Mouse (Mus musculus) CH12.LX (cell line): Measurements from ENCODE around the gene 1500011B03Rik. TPM values are rescaled to one million over a fixed set of nuclear protein-coding genes. Genes with fewer than 3 reads are reported as not detected.

Experiments used
- DNase-seq: peaks from one replicate; pipeline ENCODE4 v3.0.0-alpha.2; 2013; ENCODE audit errors: extremely low read depth
- H3K27ac ChIP-seq: 2 replicates; pipeline ENCODE4 v1.5.1; 2012; ENCODE audit warnings: low read depth, mild to moderate bottlenecking, control low read depth, moderate library complexity; ENCODE audit not compliant: insufficient read depth
- H3K27me3 ChIP-seq: replicated peaks from 2 replicates; pipeline ENCODE3; 2012; ENCODE audit warnings: inconsistent platforms
- H3K36me3 ChIP-seq, 2 experiments: replicated peaks in 1 of 2; 2 replicates each; pipeline versions ENCODE3 to v1.6.1; 2012; ENCODE audit warnings: inconsistent platforms in 1 of 2, low read length in 1 of 2, mild to moderate bottlenecking in 1 of 2, mixed read lengths in 1 of 2, moderate library complexity in 1 of 2; ENCODE audit not compliant: control insufficient read depth in 1 of 2, insufficient read depth in 1 of 2
- H3K4me1 ChIP-seq, 2 experiments: 2 replicates each; pipeline ENCODE4 v1.6.1; 2012; ENCODE audit warnings: inconsistent platforms in 1 of 2, moderate library complexity in 1 of 2; ENCODE audit not compliant: insufficient read depth in 2 of 2, control insufficient read depth in 1 of 2
- H3K4me2 ChIP-seq: 2 replicates; pipeline ENCODE4 v1.6.1; 2012; ENCODE audit warnings: low read depth, mild to moderate bottlenecking, control low read depth; ENCODE audit not compliant: poor library complexity, insufficient read depth, severe bottlenecking
- H3K4me3 ChIP-seq, 3 experiments: fragments of 150-350 bp in 1 of 3; sonication (generic) in 1 of 3; replicated peaks in 1 of 3; 2 replicates each; pipeline versions ENCODE3 to v1.5.1; 2011 to 2012; ENCODE audit warnings: low read depth in 2 of 3, low read length in 2 of 3, mild to moderate bottlenecking in 2 of 3, moderate library complexity in 2 of 3, control low read depth in 1 of 3, improper control_type of control experiment in 1 of 3, inconsistent platforms in 1 of 3, mixed read lengths in 1 of 3; ENCODE audit not compliant: poor library complexity in 1 of 3
- H3K79me2 ChIP-seq: replicated peaks from 2 replicates; pipeline ENCODE4 v1.6.1; 2012; ENCODE audit warnings: mild to moderate bottlenecking, moderate library complexity; ENCODE audit not compliant: control insufficient read depth, poor library complexity, insufficient read depth, severe bottlenecking; ENCODE audit errors: extremely low read depth
- H3K9ac ChIP-seq: 2 replicates; pipeline ENCODE4 v1.6.1; 2012; ENCODE audit warnings: low read depth, mild to moderate bottlenecking, control low read depth, moderate library complexity; ENCODE audit not compliant: insufficient read depth
- H3K9me3 ChIP-seq: replicated peaks from 2 replicates; pipeline ENCODE3; 2012; ENCODE audit warnings: low read length, inconsistent platforms, mixed read lengths
- BHLHE40 ChIP-seq: IDR thresholded peaks from 2 replicates; pipeline ENCODE4 v1.6.1; 2011; ENCODE audit warnings: mild to moderate bottlenecking, low read depth, low read length, improper control_type of control experiment
- CHD1 ChIP-seq: IDR thresholded peaks from 2 replicates; pipeline ENCODE4 v1.6.1; 2012; ENCODE audit warnings: low read depth, low read length, improper control_type of control experiment, inconsistent platforms
- CHD2 ChIP-seq: IDR thresholded peaks from 2 replicates; pipeline ENCODE4 v1.6.1; 2011; ENCODE audit warnings: low read length, improper control_type of control experiment
- CTCF ChIP-seq, 2 experiments: IDR thresholded peaks in 1 of 2; conservative IDR thresholded peaks in 1 of 2; 2 replicates each; pipeline ENCODE4 v1.5.1; 2011 to 2012; ENCODE audit warnings: low read depth in 2 of 2, low read length in 2 of 2, improper control_type of control experiment in 1 of 2, inconsistent platforms in 1 of 2, mild to moderate bottlenecking in 1 of 2, moderate library complexity in 1 of 2
- ETS1 ChIP-seq: conservative IDR thresholded peaks from 2 replicates; pipeline ENCODE4 v1.6.1; 2012; ENCODE audit warnings: low read depth, mild to moderate bottlenecking, inconsistent platforms, low read length, improper control_type of control experiment, moderate library complexity
- GABPA ChIP-seq: IDR thresholded peaks from 2 replicates; pipeline ENCODE4 v1.6.1; 2012; ENCODE audit warnings: low read depth, low read length, improper control_type of control experiment, inconsistent platforms; ENCODE audit not compliant: insufficient replicate concordance
- HCFC1 ChIP-seq: IDR thresholded peaks from 2 replicates; pipeline ENCODE4 v1.6.1; 2012; ENCODE audit warnings: low read depth, mild to moderate bottlenecking, inconsistent platforms, low read length, improper control_type of control experiment
- MAFK ChIP-seq: IDR thresholded peaks from 2 replicates; pipeline ENCODE4 v1.6.1; 2011; ENCODE audit warnings: low read length, improper control_type of control experiment; ENCODE audit not compliant: insufficient replicate concordance
- MEF2A ChIP-seq: IDR thresholded peaks from 2 replicates; pipeline ENCODE4 v1.6.1; 2014; ENCODE audit warnings: low read depth, mild to moderate bottlenecking, inconsistent platforms, low read length, improper control_type of control experiment, borderline replicate concordance
- MXI1 ChIP-seq: IDR thresholded peaks from 2 replicates; pipeline ENCODE4 v1.6.1; 2011; ENCODE audit warnings: mild to moderate bottlenecking, low read depth, low read length, improper control_type of control experiment
- MYC ChIP-seq: IDR thresholded peaks from 2 replicates; pipeline ENCODE4 v1.6.1; 2011; ENCODE audit warnings: low read depth, mild to moderate bottlenecking, improper control_type of control experiment, low read length
- NELFE ChIP-seq: IDR thresholded peaks from 2 replicates; pipeline ENCODE4 v1.6.1; 2011; ENCODE audit warnings: low read depth, low read length, improper control_type of control experiment
- PAX5 ChIP-seq: IDR thresholded peaks from 2 replicates; pipeline ENCODE4 v1.6.1; 2012; ENCODE audit warnings: low read length, inconsistent platforms, mixed read lengths
- POLR2A ChIP-seq: IDR thresholded peaks from 2 replicates; pipeline ENCODE4 v1.6.1; 2011; ENCODE audit warnings: low read depth, mild to moderate bottlenecking, improper control_type of control experiment, low read length
- RCOR1 ChIP-seq: conservative IDR thresholded peaks from 2 replicates; pipeline ENCODE4 v1.6.1; 2012; ENCODE audit warnings: low read depth, mild to moderate bottlenecking, inconsistent platforms, low read length, improper control_type of control experiment
- TBP ChIP-seq: conservative IDR thresholded peaks from 2 replicates; pipeline ENCODE4 v1.6.1; 2011; ENCODE audit warnings: low read depth, low read length, improper control_type of control experiment
- ZC3H11A ChIP-seq: IDR thresholded peaks from 2 replicates; pipeline ENCODE4 v1.6.1; 2012; ENCODE audit warnings: low read depth, mild to moderate bottlenecking, inconsistent platforms, low read length, improper control_type of control experiment
- ZNF384 ChIP-seq: IDR thresholded peaks from 2 replicates; pipeline ENCODE4 v1.6.1; 2012; ENCODE audit warnings: low read depth, low read length, improper control_type of control experiment, inconsistent platforms
- dilution Hi-C: fragments of 300-500 bp; cut with MboI; formaldehyde crosslinking; loops from 2 replicates; pipeline ENCODE4 v1.14.3; 2020; ENCODE audit warnings: low sequenced_read_pairs; ENCODE audit not compliant: extremely low pct_unique_long_range_greater_than_20kb, extremely low pct_ligation_motif_present
- in situ Hi-C: fragments of 300-500 bp; cut with MboI; formaldehyde crosslinking; loops from 3 replicates; pipeline ENCODE4 v1.14.3; 2019; ENCODE audit warnings: low sequenced_read_pairs, low pct_ligation_motif_present, low pct_unique_long_range_greater_than_20kb, mixed read lengths
- polyA plus RNA-seq: library from polyadenylated mRNA; unstranded; fragments of >175 nt; gene quantifications from 2 replicates; pipeline ENCODE4 v1.2.1, GENCODE M21; 2012; ENCODE audit warnings: low read depth; ENCODE audit not compliant: insufficient read length
- total RNA-seq, 2 experiments: library from RNA; depleted of rRNA; stranded (reverse); fragments of 300-350 nt in 1 of 2; fragments of >200 nt in 1 of 2; gene quantifications; 2 replicates each; pipeline ENCODE4 v1.2.3; 2012 to 2014

1500011B03Rik gene
- total and polyA plus RNA-seq, 3 experiments: 15.5 to 39.1 (median 31.4) TPM

GRCm38 (mm10) chr5:114808385-114808784 is 14.9 kb downstream of the 1500011B03Rik start:
- Histone ChIP-seq H3K27ac (no peak overlapping the region), H3K9ac (no peak overlapping the region), H3K36me3 (peaks cover 34 to 76% of the 10 kb centered on the region in 2 experiments), H3K9me3 (no peaks in the 10 kb centered on the region), H3K27me3 (no peaks in the 10 kb centered on the region), H3K4me1 (peaks cover 5 to 13% of the 10 kb centered on the region in 2 experiments; a peak in 3 of 4 replicates), H3K4me3 (no peak overlapping the region), H3K79me2 (0 out of 2 replicates have a peak, but pooled peaks cover 2% of the 10 kb centered on the region), H3K4me2 (no peak overlapping the region)
- no peak for DNase-seq
- in situ Hi-C loops: no loop called here
- dilution Hi-C loops: no loop called here
- no peak for TF ChIP-seq CHD2
- no peak for TF ChIP-seq TBP
- TF ChIP-seq MYC: no peak
- no peak for TF ChIP-seq CTCF (conservative IDR thresholded peaks at IDR 0.05 in 1 of 2, IDR thresholded peaks at IDR 0.05 in 1 of 2; ENCODE audit: low read depth in 2 of 2, low read length in 2 of 2)
- no peak for TF ChIP-seq NELFE
- TF ChIP-seq ZC3H11A: no peak
- no peak for TF ChIP-seq MXI1
- TF ChIP-seq MAFK: no peak
- no peak for TF ChIP-seq RCOR1
- TF ChIP-seq HCFC1: no peak
- TF ChIP-seq ETS1: no peak
- no peak for TF ChIP-seq POLR2A

DNA sequence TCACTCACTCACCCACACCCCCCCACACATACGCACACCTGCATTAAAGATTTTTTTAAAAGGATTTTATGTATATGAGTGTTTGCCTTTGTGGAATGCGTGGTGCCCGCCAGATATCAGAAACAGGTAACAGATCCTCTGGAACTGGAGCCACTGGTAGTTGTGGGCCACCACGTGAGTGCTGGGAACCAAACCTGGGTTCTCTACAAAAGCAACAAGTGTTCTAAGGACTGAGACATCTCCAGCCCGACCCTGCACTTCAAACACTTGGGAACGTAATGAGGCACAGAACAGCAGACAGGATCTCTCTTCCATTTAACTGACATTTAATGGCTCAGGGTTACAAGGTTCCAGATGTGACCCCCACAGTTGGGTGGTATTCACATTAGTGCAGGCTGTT is 15.4 kb downstream of the 1500011B03Rik start:
- Histone ChIP-seq H3K79me2 (0 out of 2 replicates have a peak, but pooled peaks cover 2% of the 10 kb centered on the region), H3K9ac (no peak overlapping the region), H3K27me3 (no peaks in the 10 kb centered on the region), H3K27ac (no peak overlapping the region), H3K9me3 (no peaks in the 10 kb centered on the region), H3K4me3 (no peak overlapping the region), H3K4me2 (no peak overlapping the region), H3K36me3 (peaks cover 38 to 81% of the 10 kb centered on the region in 2 experiments), H3K4me1 (peaks cover 5 to 13% of the 10 kb centered on the region in 2 experiments; a peak in 3 of 4 replicates)
- no peak for DNase-seq
- dilution Hi-C loops: no loop called here
- in situ Hi-C loops: no loop called here
- TF ChIP-seq PAX5: no peak
- no peak for TF ChIP-seq NELFE
- TF ChIP-seq CHD2: no peak
- no peak for TF ChIP-seq GABPA
- TF ChIP-seq MEF2A: no peak
- TF ChIP-seq ZNF384: no peak
- TF ChIP-seq BHLHE40: no peak
- no peak for TF ChIP-seq CHD1
- no peak for TF ChIP-seq HCFC1
